Mouse (Mus musculus) lung, postnatal 0 days (tissue): ENCODE data around the gene Arl5c.

Experiments used
- CTCF ChIP-seq: IDR thresholded peaks from 2 replicates; pipeline ENCODE4 v1.5.1; 2016; ENCODE audit warnings: antibody characterized with exemption, mild to moderate bottlenecking
- EP300 ChIP-seq: IDR thresholded peaks from 2 replicates; pipeline ENCODE4 v1.6.1; 2016; ENCODE audit warnings: antibody characterized with exemption, mild to moderate bottlenecking, control low read depth

- TF ChIP-seq CTCF: no peak
- no peak for TF ChIP-seq EP300
These were observed 38.9 kb upstream of the Arl5c start for GRCm38 (mm10) chr11:98034840-98035239.
